ENCODE assay signal across 8 mouse cellular contexts in the genomic region with DNA sequence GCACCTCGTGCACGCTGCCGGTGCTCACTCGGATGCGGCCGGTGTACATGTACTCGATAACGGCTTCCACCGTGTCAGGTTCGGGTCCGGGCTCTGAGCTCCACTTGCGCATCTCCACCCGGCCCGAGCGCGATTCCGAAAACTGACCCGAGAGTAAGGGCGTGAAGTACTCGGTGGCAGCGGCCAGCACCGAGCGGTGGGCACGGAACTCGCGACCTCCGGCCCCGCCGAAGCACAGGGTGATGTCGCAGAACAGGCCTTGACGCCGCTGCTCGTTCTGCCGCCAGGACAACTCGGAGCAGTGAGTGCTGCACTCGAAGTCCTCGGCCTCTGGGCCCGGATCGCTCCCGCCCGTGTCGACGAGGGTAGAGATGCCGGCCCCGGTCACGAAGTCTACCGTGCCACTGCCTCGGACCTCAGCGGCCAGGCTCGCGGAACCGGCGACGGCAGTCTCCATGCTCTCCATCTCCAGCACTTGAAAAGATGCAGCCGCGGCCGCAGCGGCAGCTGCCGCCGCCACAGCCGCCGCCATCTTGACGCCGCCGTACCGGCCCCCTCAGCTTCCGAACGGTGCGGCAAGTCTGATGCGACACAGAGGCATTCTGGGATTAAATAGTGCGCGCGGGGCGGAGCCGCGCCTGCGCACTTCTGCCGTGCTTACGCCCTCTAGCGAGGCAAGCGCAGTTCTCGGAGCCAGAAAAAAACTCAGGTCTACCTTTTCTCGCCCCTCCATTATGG. TPM values are rescaled to one million over a fixed set of nuclear protein-coding genes. Genes with fewer than 3 reads are reported as not detected.
DNase-seq lines count a peak whose midpoint lies in the region; ATAC-seq lines count a peak whose summit lies in the region.

Gene Klhl11 (minus strand): TSS at position 545 of the 738 bp plus-strand sequence.

- peak; percentile 89 for DNase-seq in adipocyte (ENCODE audit: low spot score)
- DNase-seq in embryo, embryonic 10 days (ENCODE audit: low spot score) = peak; percentile 91
- peak; percentile 90 for DNase-seq in gastrocnemius, postnatal 14 days
- peak; percentile 88 to 92 for DNase-seq in left cerebral cortex, postnatal 10 days (ENCODE audit: extremely low spot score in 1 of 2, low spot score in 2 of 2)
- peak; percentile 90 for DNase-seq in right cerebral cortex, postnatal 25 days
- DNase-seq in urinary bladder, postnatal 4 days (ENCODE audit: low spot score in 2 of 2) = peak; percentile 88 to 90

- peak; percentile 95 for ATAC-seq in inflammation-experienced regulatory T-cells, adult 6 months
- ATAC-seq in megakaryocyte-erythroid progenitor cell, adult 5-6 weeks (replicated peaks; ENCODE audit: low FRiP score, low TSS enrichment, poor library complexity, severe bottlenecking) = peak; percentile 95

- intact Hi-C loops in gastrocnemius, postnatal 14 days (cut with DNase I; ENCODE audit: low total_unique reads) = loop anchor here (2.0 to 5.0 kb wide), 2 partner anchors 48 to 105 kb away; no protein-coding TSS in a partner anchor
- intact Hi-C loops in left cerebral cortex, postnatal 10 days (cut with DNase I) = no loop called here

RNA-seq across cellular contexts. Expression of gene Klhl11, which starts in this region (rescaled TPM):
- 1 to 10 TPM; 6.5 to 6.9 TPM for total RNA-seq in gastrocnemius, postnatal 14 days (2021)
- polyA plus RNA-seq in inflammation-experienced regulatory T-cells, adult 6 months (2017; shearing (Covaris generic)) = 1 to 10 TPM; 2.2 to 2.4 (median 2.3) TPM
- 10 to 100 TPM; 64.3 to 67.2 TPM for total RNA-seq in left cerebral cortex, postnatal 10 days (2021)
- total RNA-seq in megakaryocyte-erythroid progenitor cell, adult 5-6 weeks (2014; fragmentation: Nextera tagmentation) = 10.8 and 14.8 TPM in 2 replicates
- 27.9 and 40.8 TPM in 2 replicates for total RNA-seq in megakaryocyte-erythroid progenitor cell, adult 5-6 weeks (2017)

Comparison
In these comparisons a context has a peak if more than half of its experiments do, and no peak if none do; other contexts are left out.
1. Peak in every context shown above with its lines: DNase-seq and ATAC-seq.